Mouse (Mus musculus) spleen, postnatal 10 days (tissue): Measurements from ENCODE around the gene Kcnk15.

ENCODE experiments used
- DNase-seq, 2 experiments: peaks; one replicate each; pipeline ENCODE4 v3.0.0; 2021 to 2022; ENCODE audit warnings: low spot score in 2 of 2

Kcnk15 gene

DNA sequence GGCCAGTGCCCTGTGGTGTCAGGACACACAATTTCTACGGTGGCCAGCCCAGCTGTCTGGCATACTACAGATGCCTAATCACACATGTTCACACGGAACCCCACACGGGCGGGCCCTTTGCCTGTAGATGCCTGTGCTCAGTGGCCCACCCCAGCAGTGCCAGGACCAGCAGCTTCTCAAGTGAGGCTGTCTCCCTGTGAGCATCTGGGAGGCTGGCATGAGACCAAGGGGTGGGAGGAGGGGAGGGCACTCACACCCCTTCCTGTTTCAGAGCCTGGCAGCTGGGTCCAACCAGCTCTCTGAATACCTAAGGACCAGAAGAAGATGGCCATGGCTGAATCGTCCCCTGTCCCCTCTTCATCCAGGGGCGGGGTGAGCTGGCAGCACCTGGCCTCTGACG lies 22.0 kb downstream of the Kcnk15 start:
- DNase-seq: no peak

DNA sequence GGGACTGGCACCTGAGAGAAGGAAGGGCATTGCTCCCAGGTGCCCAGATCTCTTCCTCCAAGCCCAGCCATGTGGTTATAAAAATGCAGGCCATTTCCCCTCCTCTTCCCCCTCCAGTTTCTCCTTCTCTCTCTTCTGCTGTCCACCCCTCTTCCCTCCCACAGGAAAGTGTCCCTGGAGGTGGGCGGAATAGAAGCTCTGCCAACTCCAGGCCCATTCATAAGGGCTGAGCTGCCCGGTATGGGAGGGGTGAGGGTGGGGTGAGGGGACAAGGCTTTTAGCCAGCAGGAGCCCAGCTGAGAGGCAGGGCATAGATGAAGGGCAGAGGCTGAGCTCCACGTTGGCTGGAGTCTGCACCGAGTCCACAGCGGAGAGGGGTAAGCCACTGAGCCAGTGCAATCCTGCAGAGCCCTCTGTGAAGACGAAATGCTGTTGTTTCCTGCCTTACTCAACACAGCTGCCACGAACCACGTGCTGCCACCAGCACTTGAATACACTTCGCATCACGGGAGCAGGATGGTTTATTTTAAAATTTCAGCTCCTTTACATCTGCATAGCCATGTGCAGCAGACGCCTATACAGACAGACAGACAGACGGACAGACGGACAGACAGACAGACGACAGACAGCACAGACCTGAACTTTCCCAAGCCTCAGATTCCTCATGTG lies 23.5 kb downstream of the Kcnk15 start:
- no peak for DNase-seq

DNA sequence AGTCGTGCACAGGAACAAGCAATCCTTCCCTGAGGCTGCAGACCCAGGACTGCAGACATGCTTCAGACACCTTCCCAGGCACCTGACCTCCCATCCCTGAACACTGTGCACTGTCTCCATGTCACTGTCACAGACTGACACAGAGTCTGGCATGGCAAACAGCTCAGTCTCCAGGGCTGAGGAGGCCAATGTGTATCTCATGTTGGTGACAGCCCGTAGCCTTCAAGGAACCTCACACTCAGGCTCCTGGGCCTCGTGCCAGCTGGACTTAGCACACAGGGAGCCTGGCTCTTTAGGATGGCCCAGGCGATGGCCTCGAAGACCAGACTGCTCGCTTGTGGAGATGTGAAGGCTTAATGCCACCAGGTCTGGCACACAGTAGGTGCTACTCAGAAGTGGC lies 27.4 kb downstream of the Kcnk15 start:
- no peak for DNase-seq

DNA sequence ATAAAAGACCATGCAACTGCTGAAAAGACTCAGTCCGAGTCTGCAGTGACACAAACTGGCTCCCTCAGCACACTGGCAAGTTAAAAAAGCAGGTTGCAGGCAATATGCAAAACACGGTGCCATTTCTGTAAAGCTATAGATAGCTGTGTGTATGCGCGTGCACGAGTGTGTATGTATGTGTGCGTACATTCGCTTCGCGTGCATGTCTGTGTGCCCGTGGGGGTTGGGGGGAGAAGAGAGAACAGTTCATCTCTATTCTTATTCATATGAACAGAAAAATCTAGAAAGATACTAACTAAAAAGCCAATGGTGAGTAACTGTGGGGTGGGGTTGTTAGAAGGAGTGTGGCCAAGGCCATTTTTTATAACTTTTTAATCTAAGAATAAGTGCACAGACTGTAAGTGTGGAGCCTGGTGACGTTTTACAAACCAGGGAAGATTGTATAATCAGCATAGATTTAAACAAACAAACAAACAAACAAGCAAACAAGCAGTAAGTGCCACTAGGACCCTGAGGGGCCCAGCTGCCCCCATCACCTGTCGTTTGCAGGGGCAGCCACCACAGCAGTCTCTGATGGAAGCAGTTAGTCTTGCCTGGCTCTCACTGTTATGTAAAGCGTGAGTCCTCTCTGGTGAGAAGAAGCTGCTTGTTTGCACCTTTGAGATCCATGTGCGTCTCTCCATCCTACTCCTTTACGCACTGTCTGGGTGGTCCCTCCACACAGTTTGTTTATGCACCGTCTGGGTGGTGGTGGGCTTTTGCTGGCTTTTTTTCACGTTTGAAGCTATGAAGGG lies 29.6 kb downstream of the Kcnk15 start:
- no peak for DNase-seq

DNA sequence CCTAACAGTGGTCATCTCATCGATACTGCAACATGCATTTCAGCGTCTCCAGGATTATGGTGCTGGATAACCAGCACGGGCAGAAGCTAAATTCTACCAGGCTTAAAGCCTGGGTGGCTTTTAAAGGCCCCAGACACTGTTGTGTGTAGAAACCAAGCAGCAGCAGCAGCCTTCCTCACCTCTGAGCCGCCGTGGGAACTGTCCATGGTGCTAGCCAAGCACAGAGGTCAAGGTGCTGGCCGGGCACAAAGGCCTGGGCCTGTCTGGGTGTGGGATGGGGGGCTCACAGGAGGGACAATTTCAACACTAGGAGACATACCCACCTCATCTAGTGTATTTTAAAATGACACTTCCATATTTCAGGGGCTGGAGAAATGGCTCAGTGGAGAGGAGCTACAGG lies 36.0 kb downstream of the Kcnk15 start:
- DNase-seq: peak in 1 of 2 experiments; percentile 43

DNA sequence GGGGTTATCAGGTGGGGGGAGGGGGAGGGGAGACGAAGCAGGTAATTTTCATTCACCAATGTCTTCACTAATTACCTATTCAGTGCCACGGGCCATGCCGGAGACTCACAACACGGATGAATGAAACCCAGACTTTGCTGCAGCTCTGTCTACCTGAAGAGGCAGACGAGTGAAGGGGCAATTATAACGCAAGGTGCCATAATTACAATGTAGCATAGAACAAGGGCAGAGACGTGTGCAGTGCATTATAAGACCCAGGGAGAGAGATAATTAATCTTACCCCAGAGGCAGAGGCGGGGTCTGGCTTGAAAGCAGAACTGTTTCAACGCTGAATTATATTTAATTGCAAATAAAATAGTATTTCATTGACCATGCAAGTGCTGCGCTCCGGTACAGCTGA lies 37.1 kb downstream of the Kcnk15 start:
- no peak for DNase-seq

DNA sequence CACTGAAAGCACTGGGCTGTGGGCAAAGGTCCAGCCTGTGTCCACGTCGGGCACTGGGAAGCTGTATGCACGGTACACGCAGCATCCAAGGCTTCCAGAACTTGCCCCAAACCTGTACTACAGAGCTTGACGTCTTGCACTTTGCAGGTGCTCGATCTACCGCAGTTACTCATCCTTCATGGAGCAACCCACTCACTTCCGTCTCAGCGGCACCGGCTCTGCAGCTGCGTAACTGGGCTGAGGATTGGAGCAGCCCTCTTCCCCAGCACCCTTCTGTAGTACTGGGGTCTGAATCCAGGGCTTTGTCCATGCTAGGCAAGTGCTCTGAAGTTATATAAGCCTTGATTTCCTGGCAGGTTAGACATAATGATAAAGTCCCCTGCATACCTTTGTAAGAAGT lies 37.8 kb downstream of the Kcnk15 start:
- DNase-seq: no peak

DNA sequence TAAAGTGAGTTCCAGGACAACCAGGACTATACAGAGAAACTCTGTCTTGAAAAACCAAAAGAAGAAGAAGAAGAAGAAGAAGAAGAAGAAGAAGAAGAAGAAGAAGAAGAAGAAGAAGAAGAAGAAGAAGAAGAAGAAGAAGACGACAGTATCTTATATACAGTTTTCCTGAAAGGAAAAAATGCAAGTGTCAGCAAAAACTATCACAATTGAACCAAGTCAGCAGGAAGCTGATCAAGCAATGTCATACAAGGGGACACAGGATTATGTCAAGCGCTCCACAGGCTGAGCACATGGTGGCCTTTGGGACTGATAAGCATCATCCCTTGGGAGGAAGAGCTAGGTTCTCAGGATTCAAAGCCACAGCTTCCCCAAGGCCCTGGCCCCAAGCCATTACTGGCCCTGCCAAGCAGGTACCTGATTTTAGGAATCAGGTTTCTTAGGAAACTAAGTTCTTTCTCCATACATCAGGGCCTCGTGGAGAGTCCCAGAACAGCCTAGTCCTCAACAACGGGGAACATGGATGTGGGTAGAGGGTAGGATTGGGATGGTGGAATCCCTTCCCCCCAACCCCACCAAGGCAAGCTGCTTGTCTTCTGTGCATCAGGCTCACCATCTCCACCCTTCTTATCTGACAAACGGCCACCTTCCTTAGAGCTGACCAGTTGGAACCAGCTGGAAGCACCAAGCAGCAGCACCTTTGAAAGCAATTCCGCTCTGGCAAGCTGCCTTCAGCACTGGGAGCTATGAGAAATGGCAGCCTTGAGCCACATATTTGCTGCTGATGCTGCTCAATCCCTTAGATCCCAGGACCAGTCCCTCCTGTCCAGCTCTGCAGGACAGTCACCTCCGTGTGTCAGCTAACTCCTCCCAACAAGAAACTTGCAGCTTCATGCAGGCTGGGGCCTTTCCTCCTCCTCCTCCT lies 40.3 kb downstream of the Kcnk15 start:
- no peak for DNase-seq

DNA sequence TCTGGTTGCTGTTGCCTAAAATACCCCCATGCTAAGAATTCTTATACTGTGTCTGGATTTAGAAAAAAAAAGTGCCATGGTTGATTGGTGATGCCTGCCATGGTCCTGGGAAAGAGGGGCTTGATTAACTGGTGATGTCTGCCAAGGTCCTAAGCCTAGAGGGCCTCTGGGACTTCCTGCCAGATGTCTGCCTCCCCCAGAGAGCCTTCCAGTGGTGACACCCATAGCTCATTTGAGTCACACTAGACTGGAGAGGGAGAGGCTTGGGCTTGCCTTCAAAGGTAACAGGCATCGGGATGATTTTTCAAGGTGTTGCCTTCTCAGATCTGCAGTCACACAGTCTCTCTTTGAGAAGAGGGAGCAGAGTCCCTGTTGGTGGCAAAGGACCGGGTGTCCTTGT lies 41.7 kb downstream of the Kcnk15 start:
- DNase-seq: no peak

DNA sequence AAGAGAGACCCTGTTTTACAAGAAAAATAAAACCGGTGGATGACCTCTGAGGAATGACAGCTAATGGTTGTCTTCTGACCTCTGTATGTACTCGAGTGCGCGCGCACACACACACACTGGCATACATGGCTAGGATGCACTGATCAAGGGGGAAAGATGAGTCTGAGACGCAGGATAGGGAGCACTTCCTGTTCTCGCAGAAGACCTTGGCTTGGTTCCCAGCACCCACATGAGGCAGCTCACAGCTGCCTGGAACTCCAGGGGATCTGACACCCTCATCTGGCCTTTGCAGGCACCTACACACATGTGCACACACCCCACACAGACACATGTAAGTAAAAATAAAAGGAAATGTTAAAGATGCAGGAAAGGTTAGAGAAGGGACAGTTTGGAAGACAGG lies 43.6 kb downstream of the Kcnk15 start:
- no peak for DNase-seq

DNA sequence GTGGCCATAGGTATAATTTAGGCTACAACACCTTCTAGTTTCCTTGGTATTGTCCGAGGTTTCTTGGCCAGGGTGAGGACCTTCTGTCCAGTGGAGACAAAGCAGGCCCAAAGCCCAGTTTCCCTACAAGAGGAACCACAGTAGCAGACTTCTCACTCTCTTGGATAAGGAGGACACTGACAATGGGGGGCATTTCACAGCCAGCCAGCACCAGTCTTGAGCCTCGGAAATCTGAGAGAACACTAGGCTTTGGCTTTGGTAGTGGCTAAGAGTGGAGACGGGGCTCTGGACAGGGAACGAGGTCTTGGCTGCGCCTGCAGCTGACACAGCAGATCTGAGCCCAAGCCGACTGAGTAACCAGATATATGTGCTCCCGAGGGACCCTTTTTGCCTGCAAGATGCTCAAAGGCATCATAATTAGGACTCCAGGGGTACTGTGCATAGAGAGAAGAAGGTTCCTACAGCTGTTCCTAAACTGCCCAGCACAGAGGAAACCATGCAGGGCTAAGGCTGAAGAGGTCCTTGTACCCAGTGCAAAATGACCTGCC lies 44.6 kb downstream of the Kcnk15 start:
- DNase-seq: no peak

DNA sequence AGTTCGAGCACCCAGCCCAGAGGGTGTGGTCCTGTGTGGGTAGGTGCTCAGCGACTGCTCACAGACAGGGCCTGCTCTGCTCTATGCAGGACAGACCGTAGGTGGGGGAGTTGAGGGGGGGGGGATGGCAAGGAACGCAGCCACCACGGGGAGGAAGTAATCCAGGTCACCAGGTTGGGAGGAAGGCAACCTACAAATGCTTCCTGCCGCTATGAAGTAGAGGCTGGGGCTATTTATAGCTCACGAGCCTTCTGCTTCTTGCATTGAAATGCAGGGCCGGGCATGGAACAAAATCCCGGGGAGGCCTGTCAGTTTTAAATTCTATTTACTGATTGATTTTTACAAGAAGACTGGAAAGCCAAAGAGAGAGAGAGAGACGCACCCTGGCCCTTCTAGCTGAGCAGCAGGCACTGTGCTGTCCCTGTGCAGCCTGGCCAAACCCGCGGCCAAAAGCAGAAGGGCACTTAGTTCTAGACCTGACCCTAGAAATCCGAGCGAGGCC lies 46.5 kb downstream of the Kcnk15 start:
- no peak for DNase-seq

DNA sequence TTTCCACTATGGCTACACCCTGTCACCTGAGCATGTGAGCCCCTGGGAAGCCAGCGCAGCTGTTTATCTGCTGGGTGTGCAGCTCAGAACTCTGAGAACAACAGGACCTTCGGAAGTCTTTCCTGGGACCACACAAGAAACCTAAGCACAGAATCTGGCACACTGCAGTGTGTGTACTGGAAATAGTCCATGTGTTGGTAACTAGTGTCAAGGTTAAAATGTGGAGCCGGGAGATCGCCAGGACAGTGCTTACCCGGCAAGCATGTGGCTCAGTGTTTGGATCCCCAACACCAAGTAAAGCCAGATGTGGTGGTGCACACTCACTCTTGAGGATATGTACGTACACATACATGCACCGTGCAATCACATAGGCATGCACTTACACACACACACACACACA lies 47.6 kb downstream of the Kcnk15 start:
- DNase-seq: no peak

DNA sequence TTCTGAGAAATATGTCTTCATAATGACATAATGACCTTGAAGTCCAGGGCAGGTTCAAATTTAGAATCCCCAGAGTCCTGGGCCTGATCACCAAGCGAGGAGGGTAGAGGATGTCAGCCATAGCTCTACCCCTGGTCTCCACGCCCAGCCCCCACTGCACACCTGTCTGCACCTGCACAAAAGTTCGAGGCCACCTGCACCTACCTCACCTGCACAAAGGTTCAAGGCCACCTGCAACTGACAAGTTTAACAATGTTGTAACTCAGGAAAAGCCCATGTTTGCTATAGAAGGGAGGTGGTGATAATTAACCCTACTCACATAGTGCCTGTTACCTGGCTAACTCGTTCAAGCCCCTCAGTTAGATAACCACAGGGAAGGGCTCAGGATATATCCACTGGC lies 49.0 kb downstream of the Kcnk15 start:
- DNase-seq: no peak

DNA sequence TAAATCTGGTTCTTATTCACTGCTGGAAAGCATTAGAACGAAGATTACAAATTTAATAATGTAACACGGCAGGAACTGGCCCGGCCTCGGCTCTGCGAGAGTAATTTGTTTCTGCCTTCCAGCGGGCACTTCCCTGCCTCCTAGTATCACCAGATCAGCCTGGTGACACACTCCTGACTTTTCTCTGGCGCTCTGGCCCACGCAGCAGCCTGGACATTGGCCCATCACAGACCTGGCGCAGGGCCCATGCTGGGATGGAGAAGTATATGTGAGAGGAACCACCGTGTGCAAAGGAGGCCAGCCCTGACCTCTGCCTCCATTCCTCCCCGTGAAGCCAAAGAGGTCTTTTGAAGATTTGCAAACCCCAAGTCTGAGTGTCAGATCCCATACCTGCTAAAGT lies 50.0 kb downstream of the Kcnk15 start:
- DNase-seq: no peak

DNA sequence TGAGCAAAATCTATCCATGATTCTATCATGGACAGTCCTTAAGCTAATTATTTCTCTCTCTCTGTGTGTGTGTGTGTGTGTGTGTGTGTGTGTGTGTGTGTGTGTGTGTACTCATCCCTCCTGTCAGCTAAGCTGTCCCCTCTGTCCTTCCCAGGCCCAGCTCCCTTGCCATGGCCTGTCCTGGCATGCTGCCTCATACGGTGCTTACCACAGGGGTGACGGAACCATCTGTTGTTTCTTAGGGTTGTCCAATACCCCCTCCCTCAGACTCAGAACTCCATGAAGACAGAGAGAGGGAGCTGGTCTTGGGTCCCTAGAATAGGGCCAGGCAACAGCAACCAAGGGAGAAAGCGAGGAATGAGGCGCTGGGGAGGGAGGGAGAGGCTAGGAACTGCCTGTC lies 50.9 kb downstream of the Kcnk15 start:
- no peak for DNase-seq

DNA sequence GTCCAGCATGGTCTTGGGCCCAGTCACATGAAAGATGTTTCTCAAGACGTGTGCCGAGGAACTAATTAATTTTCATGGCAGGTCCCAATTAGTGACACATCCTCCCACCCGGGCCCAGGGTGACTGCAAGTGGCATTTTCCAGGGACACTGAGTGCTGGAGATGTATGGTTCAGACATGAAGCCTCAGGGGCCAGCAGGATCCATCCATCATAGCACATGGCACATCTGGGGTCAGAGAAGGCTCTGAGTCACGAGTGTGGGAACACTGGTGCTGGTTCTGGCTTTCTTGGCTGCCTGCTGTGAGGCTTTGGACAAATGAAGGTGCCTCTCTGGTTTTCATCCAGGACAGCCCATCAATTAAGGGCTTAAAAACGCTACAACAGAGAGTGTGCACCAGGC lies 53.7 kb downstream of the Kcnk15 start:
- DNase-seq: no peak
